Mouse (Mus musculus): Measurements from ENCODE around the gene Ltbp3. TPM values are rescaled to one million over a fixed set of nuclear protein-coding genes. Genes with fewer than 3 reads are reported as not detected.

Ltbp3 gene
- polyA plus RNA-seq, 1 experiment from 2014 or later, result 22.3 TPM

DNA sequence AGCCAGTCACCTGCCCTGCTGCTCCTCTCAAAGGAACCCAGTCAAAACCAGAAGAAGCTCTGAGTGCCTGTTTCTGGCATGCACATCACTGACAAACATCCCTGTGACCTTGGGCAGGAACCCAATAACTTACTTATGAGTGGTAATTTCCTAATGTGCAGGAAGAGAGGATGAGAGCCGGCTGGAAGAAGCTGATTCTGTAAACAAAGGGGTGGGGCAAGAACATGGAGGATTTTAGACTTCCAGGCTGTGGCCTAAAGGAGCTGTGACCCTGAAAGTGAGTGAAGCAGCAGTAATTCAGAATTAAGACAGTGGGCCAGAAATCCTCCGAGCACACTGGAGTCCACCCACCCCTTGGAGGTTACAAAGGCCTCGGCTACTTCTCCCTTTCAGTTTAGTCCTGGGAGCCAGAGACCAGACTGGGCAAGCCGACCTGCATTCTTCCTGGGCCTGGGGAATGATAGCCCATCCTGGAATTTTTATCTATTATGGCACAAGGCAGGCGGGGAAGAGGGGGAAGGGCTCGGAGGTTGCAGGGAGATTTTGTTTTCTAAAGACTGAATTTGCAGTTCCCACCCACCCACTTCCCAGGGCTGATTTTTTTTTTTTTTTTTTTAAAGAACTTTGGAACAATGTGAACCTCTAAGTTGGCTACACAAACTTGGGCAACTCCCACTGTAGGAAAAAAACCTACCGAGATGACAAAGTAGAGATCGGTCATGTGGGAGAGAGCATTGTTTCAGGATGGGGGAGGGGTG lies 65.5 kb downstream of the Ltbp3 start:
- no peak overlapping the region; the same call in 1 of the 2 replicates for H3K9ac ChIP-seq (ENCODE audit: low read depth, low read length)
- no peaks in the 10 kb centered on the region for H3K27me3 ChIP-seq (ENCODE audit: insufficient read depth, low read length)
- WGBS, result 5% methylated on average over 8 of the region's 8 CpGs
- no peaks in the 10 kb centered on the region for H3K9me3 ChIP-seq (replicated peaks; ENCODE audit: low read length)
- ATAC-seq (replicated peaks; ENCODE audit: low FRiP score, low read depth) (no peak), DNase-seq (ENCODE audit: low spot score) (peak; percentile 93)
- peak overlapping the region; percentile 100 for H3K27ac ChIP-seq
- no peak overlapping the region for H3K4me3 ChIP-seq (replicated peaks; ENCODE audit: low read depth, low read length)
- TF ChIP-seq CTCF (IDR thresholded peaks at IDR 0.05; ENCODE audit: low read depth), result no peak
- peak overlapping the region; percentile 23 for H3K4me2 ChIP-seq (ENCODE audit: low read length)
- H3K36me3 ChIP-seq (ENCODE audit: insufficient read depth, low read length), result no peaks in the 10 kb centered on the region
- H3K4me1 ChIP-seq (replicated peaks; ENCODE audit: insufficient read depth, low read length), result peaks cover 55% of the 10 kb centered on the region

DNA sequence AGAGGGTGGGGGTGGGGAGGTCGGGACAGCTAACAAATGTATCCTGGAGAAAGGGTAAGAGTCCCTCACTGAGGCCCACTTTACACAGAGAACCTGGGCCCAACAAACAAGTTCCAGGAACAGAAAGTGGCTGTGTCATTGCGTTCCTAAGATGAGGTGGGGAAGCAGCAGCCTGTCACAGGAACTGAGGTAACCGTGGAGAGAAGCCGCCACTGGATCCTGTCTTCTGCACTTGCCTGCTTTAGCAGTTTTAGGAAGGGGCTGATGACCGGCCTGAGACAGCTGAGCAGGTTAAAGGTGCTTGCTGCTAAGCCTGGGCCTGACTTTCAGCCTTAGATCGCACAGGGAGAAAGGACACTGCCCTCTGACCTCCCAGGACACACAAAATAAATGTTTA lies 66.1 kb downstream of the Ltbp3 start:
- no peak overlapping the region for H3K4me2 ChIP-seq (ENCODE audit: low read length)

DNA sequence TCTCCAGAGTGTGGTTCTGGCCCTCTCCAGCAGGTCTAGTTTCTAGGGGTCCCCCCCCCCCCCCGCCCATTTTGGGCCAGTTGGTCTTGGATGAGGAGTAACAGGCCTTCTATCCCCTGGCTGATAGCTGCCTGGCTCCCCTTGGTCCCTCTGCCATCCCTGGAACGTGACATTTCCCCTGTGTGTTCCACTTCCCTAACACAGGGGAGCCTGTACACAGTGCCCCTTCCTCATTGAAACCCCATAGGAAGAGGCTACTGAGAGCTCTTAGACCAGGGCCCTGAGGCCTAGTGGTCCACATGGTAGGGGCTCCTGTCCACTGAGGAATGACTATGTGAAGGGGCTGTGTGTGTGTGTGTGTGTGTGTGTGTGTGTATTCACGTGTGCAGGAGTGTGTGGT lies 67.0 kb downstream of the Ltbp3 start:
- no peaks in the 10 kb centered on the region for H3K9me3 ChIP-seq (replicated peaks; ENCODE audit: low read length)
- H3K9ac ChIP-seq (ENCODE audit: low read depth, low read length), result no peak overlapping the region
- no peak for TF ChIP-seq CTCF (IDR thresholded peaks at IDR 0.05; ENCODE audit: low read depth)
- H3K27ac ChIP-seq, result peak overlapping the region; percentile 100
- H3K4me3 ChIP-seq (replicated peaks; ENCODE audit: low read depth, low read length), result no peak overlapping the region
- no peak for ATAC-seq (replicated peaks; ENCODE audit: low FRiP score, low read depth)
- WGBS, result 69% methylated on average over 3 of the region's 3 CpGs
- no peak for DNase-seq (ENCODE audit: low spot score)
- no peak overlapping the region for H3K4me2 ChIP-seq (ENCODE audit: low read length)
- H3K4me1 ChIP-seq (replicated peaks; ENCODE audit: insufficient read depth, low read length), result peaks cover 70% of the 10 kb centered on the region
- no peaks in the 10 kb centered on the region for H3K36me3 ChIP-seq (ENCODE audit: insufficient read depth, low read length)
- H3K27me3 ChIP-seq (ENCODE audit: insufficient read depth, low read length), result no peaks in the 10 kb centered on the region

More for the DNA sequence above, 66.1 kb downstream of the Ltbp3 start:
- Histone ChIP-seq H3K27me3 (ENCODE audit: insufficient read depth, low read length) (no peaks in the 10 kb centered on the region), H3K4me1 (replicated peaks; ENCODE audit: insufficient read depth, low read length) (peaks cover 61% of the 10 kb centered on the region), H3K36me3 (ENCODE audit: insufficient read depth, low read length) (no peaks in the 10 kb centered on the region), H3K9me3 (replicated peaks; ENCODE audit: low read length) (no peaks in the 10 kb centered on the region), H3K9ac (ENCODE audit: low read depth, low read length) (no peak overlapping the region), H3K4me3 (replicated peaks; ENCODE audit: low read depth, low read length) (no peak overlapping the region), H3K27ac (peak overlapping the region; percentile 100)
- 31% methylated on average over 6 of the region's 6 CpGs for WGBS
- DNase-seq (ENCODE audit: low spot score) (no peak), ATAC-seq (replicated peaks; ENCODE audit: low FRiP score, low read depth) (no peak)
- TF ChIP-seq CTCF (IDR thresholded peaks at IDR 0.05; ENCODE audit: low read depth), result no peak

Other genes starting within 250 kb of the Ltbp3 start
- gene 1700020D05Rik, start 237.1 kb upstream of the Ltbp3 start, polyA plus RNA-seq (2015; fragmentation: Nextera tagmentation; extraction: Ambion mirVana), result 0.13 TPM in 1 of 2 replicates, not detected in the other
- 7.6 and 8.0 TPM in 2 replicates for gene Snx32, start 230.4 kb upstream of the Ltbp3 start, polyA plus RNA-seq (2015; fragmentation: Nextera tagmentation; extraction: Ambion mirVana)
- gene Ovol1, start 180.3 kb upstream of the Ltbp3 start, polyA plus RNA-seq (2015; fragmentation: Nextera tagmentation; extraction: Ambion mirVana), result 12.3 and 13.7 TPM in 2 replicates
- gene Ap5b1, start 172.9 kb upstream of the Ltbp3 start, polyA plus RNA-seq (2015; fragmentation: Nextera tagmentation; extraction: Ambion mirVana), result 7.1 and 7.2 TPM in 2 replicates
- gene Rnaseh2c, start 139.0 kb upstream of the Ltbp3 start, polyA plus RNA-seq (2015; fragmentation: Nextera tagmentation; extraction: Ambion mirVana), result 107 and 128 TPM in 2 replicates
- 54.0 and 56.5 TPM in 2 replicates for gene Kat5, start 130.7 kb upstream of the Ltbp3 start, polyA plus RNA-seq (2015; fragmentation: Nextera tagmentation; extraction: Ambion mirVana)
- gene Rela, start 103.4 kb upstream of the Ltbp3 start, polyA plus RNA-seq (2015; fragmentation: Nextera tagmentation; extraction: Ambion mirVana), result 42.6 and 45.5 TPM in 2 replicates
- 22.5 and 26.2 TPM in 2 replicates for gene Sipa1, start 77.2 kb upstream of the Ltbp3 start, polyA plus RNA-seq (2015; fragmentation: Nextera tagmentation; extraction: Ambion mirVana)
- gene Map3k11, start 52.2 kb upstream of the Ltbp3 start, polyA plus RNA-seq (2015; fragmentation: Nextera tagmentation; extraction: Ambion mirVana), result 35.4 and 39.8 TPM in 2 replicates
- 14.8 and 15.0 TPM in 2 replicates for gene Pcnx3, start 52.0 kb upstream of the Ltbp3 start, polyA plus RNA-seq (2015; fragmentation: Nextera tagmentation; extraction: Ambion mirVana)
- gene Kcnk7, start 36.5 kb upstream of the Ltbp3 start, polyA plus RNA-seq (2015; fragmentation: Nextera tagmentation; extraction: Ambion mirVana), result 0.32 and 0.33 TPM in 2 replicates
- 14.3 and 15.0 TPM in 2 replicates for gene Ehbp1l1, start 14.6 kb upstream of the Ltbp3 start, polyA plus RNA-seq (2015; fragmentation: Nextera tagmentation; extraction: Ambion mirVana)
- 91.0 and 92.7 TPM in 2 replicates for gene Fam89b, start 11.3 kb upstream of the Ltbp3 start, polyA plus RNA-seq (2015; fragmentation: Nextera tagmentation; extraction: Ambion mirVana)
- gene Scyl1, start 30.5 kb downstream of the Ltbp3 start, polyA plus RNA-seq (2015; fragmentation: Nextera tagmentation; extraction: Ambion mirVana), result 63.5 and 65.1 TPM in 2 replicates
- gene Frmd8, start 134.4 kb downstream of the Ltbp3 start, polyA plus RNA-seq (2015; fragmentation: Nextera tagmentation; extraction: Ambion mirVana), result 31.6 and 35.9 TPM in 2 replicates
- gene Slc25a45, start 136.9 kb downstream of the Ltbp3 start, polyA plus RNA-seq (2015; fragmentation: Nextera tagmentation; extraction: Ambion mirVana), result 19.9 and 24.5 TPM in 2 replicates
- 2.9 and 3.6 TPM in 2 replicates for gene Tigd3, start 153.2 kb downstream of the Ltbp3 start, polyA plus RNA-seq (2015; fragmentation: Nextera tagmentation; extraction: Ambion mirVana)
- gene Dpf2, start 172.1 kb downstream of the Ltbp3 start, polyA plus RNA-seq (2015; fragmentation: Nextera tagmentation; extraction: Ambion mirVana), result 108 and 109 TPM in 2 replicates
- gene Cdc42ep2, start 183.9 kb downstream of the Ltbp3 start, polyA plus RNA-seq (2015; fragmentation: Nextera tagmentation; extraction: Ambion mirVana), result 13.2 and 14.2 TPM in 2 replicates
- gene Pola2, start 223.3 kb downstream of the Ltbp3 start, polyA plus RNA-seq (2015; fragmentation: Nextera tagmentation; extraction: Ambion mirVana), result 39.8 and 40.6 TPM in 2 replicates
- gene Slc22a20, start 245.2 kb downstream of the Ltbp3 start, polyA plus RNA-seq (2015; fragmentation: Nextera tagmentation; extraction: Ambion mirVana), result not detected in 2 replicates